Mouse (Mus musculus): Measurements from ENCODE around the gene Cux1.

The Cux1 gene

GRCm38 (mm10) chr5:136379405-136379804, 187.9 kb downstream of the Cux1 start:
- DNase-seq (ENCODE audit: low spot score): no peak

GRCm38 (mm10) chr5:136377101-136377500, 190.2 kb downstream of the Cux1 start:
- DNase-seq (ENCODE audit: low spot score): no peak

- no peak for DNase-seq (ENCODE audit: low spot score)
Observed at GRCm38 (mm10) chr5:136375350-136375749, 191.9 kb downstream of the Cux1 start.

GRCm38 (mm10) chr5:136372276-136372675, 195.0 kb downstream of the Cux1 start:
- DNase-seq (ENCODE audit: low spot score): no peak

- no peak for DNase-seq (ENCODE audit: low spot score)
Observed at GRCm38 (mm10) chr5:136363421-136363820, 203.9 kb downstream of the Cux1 start.

GRCm38 (mm10) chr5:136362473-136363230, 204.6 kb downstream of the Cux1 start:
- no peak for DNase-seq (ENCODE audit: low spot score)

GRCm38 (mm10) chr5:136362021-136362420, 205.3 kb downstream of the Cux1 start:
- DNase-seq (ENCODE audit: low spot score): no peak

GRCm38 (mm10) chr5:136357227-136357626, 210.1 kb downstream of the Cux1 start:
- no peak for DNase-seq (ENCODE audit: low spot score)

GRCm38 (mm10) chr5:136355583-136356126, 211.6 kb downstream of the Cux1 start:
- DNase-seq (ENCODE audit: low spot score): no peak

- no peak for DNase-seq (ENCODE audit: low spot score)
Observed at GRCm38 (mm10) chr5:136354729-136355128, 212.6 kb downstream of the Cux1 start.

- DNase-seq (ENCODE audit: low spot score): no peak
Observed at GRCm38 (mm10) chr5:136353114-136353513, 214.2 kb downstream of the Cux1 start.

GRCm38 (mm10) chr5:136343156-136343890, 224.0 kb downstream of the Cux1 start:
- DNase-seq (ENCODE audit: low spot score): no peak

- no peak for DNase-seq (ENCODE audit: low spot score)
Observed at GRCm38 (mm10) chr5:136336798-136337527, 230.3 kb downstream of the Cux1 start.

GRCm38 (mm10) chr5:136335681-136336080, 231.6 kb downstream of the Cux1 start:
- no peak for DNase-seq (ENCODE audit: low spot score)

- DNase-seq (ENCODE audit: low spot score): no peak
Observed at GRCm38 (mm10) chr5:136334780-136335179, 232.5 kb downstream of the Cux1 start.

GRCm38 (mm10) chr5:136334051-136334450, 233.2 kb downstream of the Cux1 start:
- no peak for DNase-seq (ENCODE audit: low spot score)

DNA sequence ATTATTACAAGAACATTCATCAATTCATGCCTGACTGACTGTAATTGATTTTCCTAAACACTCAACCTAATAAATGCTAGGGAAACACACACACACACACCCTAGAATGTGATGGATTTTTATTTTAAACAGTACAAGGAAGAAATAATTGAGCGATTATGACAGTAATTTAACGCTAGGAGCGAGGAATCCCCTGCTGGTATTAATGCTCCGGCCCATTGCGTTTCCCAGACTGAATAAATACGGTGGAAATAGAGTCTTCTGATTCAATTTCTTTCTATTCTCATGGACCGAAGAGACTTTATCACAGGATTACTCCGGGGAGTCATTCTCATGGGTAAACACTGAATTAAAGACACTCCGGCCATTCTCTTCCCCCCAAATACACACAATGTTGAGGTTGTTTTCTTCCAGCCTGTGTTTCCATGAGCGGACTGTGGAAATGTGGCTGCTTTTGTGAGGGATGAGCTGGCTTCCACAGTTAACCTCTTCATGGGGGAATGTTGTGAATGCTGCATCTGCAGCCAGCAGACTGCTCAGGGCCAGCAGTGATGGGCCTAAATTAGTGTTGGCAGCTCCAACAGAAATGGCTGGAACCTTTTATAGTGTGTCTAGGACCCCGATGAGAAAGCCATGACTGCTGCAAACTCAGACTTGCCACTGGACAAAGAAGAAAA, 234.4 kb downstream of the Cux1 start:
- DNase-seq (ENCODE audit: low spot score): no peak

GRCm38 (mm10) chr5:136327736-136328135, 239.6 kb downstream of the Cux1 start:
- no peak for DNase-seq (ENCODE audit: low spot score)

GRCm38 (mm10) chr5:136326626-136327025, 240.7 kb downstream of the Cux1 start:
- no peak for DNase-seq (ENCODE audit: low spot score)

DNA sequence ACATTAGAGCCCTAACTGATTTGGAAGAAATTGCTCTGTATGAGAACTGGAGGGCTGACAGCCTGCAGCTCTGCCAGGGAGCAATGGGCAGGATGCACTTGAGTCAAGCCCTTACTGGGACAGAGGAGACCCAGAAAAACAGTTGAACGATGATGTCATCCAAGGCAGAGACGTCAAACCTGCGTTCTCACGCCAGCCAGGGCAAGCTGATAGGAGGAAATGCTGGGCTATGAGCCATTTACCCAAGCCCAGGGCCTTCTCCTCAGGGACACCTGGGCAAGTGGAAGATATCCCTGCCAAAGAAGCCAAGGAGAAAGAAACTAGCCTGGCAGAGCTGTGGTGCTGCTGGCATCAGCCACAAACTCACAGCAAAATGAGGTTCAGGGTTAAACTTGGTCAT, 242.8 kb downstream of the Cux1 start:
- DNase-seq (ENCODE audit: low spot score): no peak

DNA sequence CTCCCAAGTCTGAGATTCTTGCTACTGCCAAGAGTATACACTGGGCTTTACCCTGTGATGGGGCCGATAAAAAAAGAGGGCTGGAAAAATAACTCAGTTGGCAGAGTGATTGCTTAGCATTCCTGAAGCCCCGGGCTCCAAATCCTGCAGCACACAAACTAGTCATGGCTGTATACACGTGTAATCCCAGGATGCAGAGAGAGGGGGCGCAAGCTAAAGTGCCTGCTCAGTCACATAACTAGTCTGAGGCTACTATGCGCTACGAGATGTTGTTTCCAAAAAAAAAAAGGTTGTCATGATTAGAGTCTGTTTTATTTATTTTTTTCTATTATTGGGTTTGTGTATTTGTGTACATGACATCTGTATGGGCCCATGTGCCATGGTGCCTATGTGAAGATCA, 245.9 kb downstream of the Cux1 start:
- DNase-seq (ENCODE audit: low spot score): no peak

GRCm38 (mm10) chr5:136312566-136312965, 254.7 kb downstream of the Cux1 start:
- DNase-seq (ENCODE audit: low spot score): no peak

Measured in yolk sac, embryonic 10.5 days (tissue).